Mouse (Mus musculus): ENCODE measurements around the gene Phf7.
A peak's percentile ranks its signal among the peaks of the same experiment; 100 is the strongest.

DNA sequence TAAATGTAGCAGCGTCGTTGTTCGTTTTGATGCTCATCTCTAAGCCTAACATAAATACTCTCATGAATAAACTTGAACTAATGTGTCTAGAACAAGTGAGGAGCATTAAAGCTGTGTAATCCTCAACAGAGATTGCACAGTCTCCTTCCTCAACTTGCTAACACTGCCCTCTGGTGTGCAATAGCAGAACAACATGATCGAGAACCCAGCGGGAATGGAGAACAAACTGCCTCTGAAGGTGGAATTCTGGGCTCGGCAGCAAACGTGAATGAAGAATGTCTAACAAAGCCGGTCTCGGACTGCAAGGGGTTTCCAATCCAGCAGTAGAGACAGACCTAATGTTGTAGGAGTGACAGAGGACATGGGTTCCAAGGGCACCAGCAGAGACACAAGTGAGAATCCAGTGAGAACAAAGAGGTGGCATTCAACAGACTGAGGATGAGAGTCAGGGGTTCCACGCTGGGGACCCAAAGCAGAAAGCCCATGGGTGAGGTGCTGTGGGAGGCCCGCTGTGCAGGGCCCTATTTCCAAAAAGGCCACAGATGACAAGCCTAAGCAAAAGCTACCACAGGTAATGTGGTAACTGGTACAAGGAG lies 17.0 kb downstream of the Phf7 start:
- TF ChIP-seq CTCF (IDR thresholded peaks at IDR 0.05; ENCODE audit: low read depth) (peak; percentile 96), EP300 (IDR thresholded peaks at IDR 0.05; ENCODE audit: low read depth) (no peak)

Data from liver, postnatal 0 days (tissue).